Mouse (Mus musculus) adrenal gland, postnatal 4 days (tissue): ENCODE results near the gene Ceacam11. TPM values are rescaled to one million over a fixed set of nuclear protein-coding genes. Genes with fewer than 3 reads are reported as not detected.
"Not testable (repeated sequence)": the region's sequence is repeated elsewhere in the genome, so short reads cannot be mapped to it uniquely, and the experiment has no call there.

Experiments used
- DNase-seq, 2 experiments: peaks; one replicate each; pipeline ENCODE4 v3.0.0; 2021 to 2022; ENCODE audit warnings: low spot score in 2 of 2, mixed read lengths in 2 of 2
- long read RNA-seq, 2 experiments: library from polyadenylated mRNA; stranded (forward); transcript quantifications; one replicate each; pipeline ENCODE4 v2.0.0; 2021
- microRNA-seq: library from miRNA; unstranded; fragments of <30 nt; microRNA quantifications from one replicate; pipeline ENCODE4 v1.2.0, GENCODE M21; 2021
- total RNA-seq, 2 experiments: library from RNA; stranded (reverse); gene quantifications; 2 replicates each; pipeline ENCODE4 v1.2.3; 2021

Gene Ceacam11
- total RNA-seq = not detected
- long read RNA-seq, experiment 1 = 0 reads
- long read RNA-seq, experiment 2 = 0 reads

- DNase-seq = no peak
These were observed at the start of gene Ceacam11 for GRCm38 (mm10) chr7:17971824-17972223. Ceacam11 (plus strand) TSS chr7:17972124.

GRCm38 (mm10) chr7:18001131-18001530 lies 29.2 kb downstream of the Ceacam11 start:
- DNase-seq = not testable (repeated sequence)

GRCm38 (mm10) chr7:18009589-18009988 lies 37.7 kb downstream of the Ceacam11 start, which contains the start of gene Ceacam13:
Ceacam13 (plus strand) TSS chr7:18009889.
- no peak for DNase-seq

Small RNAs within 50 kb of the gene (microRNA-seq; reads per million reads assigned to microRNA genes)
- not detected for gene Gm22414

Other genes starting within 250 kb of the Ceacam11 start
- not detected for gene Ceacam14, start 159.5 kb upstream of the Ceacam11 start, total RNA-seq
- gene Gm5155, start 100.4 kb upstream of the Ceacam11 start, total RNA-seq = not detected
- gene Ceacam13, start 37.8 kb downstream of the Ceacam11 start, total RNA-seq = not detected
- not detected for gene Ceacam12, start 93.8 kb downstream of the Ceacam11 start, total RNA-seq
- not detected for gene Igfl3, start 204.4 kb downstream of the Ceacam11 start, total RNA-seq